Mouse (Mus musculus) mature B cell (primary cell): ENCODE data around the gene Pkp4.
"Not testable (repeated sequence)": the region's sequence is repeated elsewhere in the genome, so short reads cannot be mapped to it uniquely, and the experiment has no call there.

ENCODE experiments used
- in situ Hi-C: fragments of 300-500 bp; cut with MboI; formaldehyde crosslinking; loops from 2 replicates; pipeline ENCODE4 v1.14.3; 2019

Pkp4 gene

GRCm38 (mm10) chr2:59339776-59340539 lies 179.3 kb downstream of the Pkp4 start:
- in situ Hi-C loops, result no loop called here

DNA sequence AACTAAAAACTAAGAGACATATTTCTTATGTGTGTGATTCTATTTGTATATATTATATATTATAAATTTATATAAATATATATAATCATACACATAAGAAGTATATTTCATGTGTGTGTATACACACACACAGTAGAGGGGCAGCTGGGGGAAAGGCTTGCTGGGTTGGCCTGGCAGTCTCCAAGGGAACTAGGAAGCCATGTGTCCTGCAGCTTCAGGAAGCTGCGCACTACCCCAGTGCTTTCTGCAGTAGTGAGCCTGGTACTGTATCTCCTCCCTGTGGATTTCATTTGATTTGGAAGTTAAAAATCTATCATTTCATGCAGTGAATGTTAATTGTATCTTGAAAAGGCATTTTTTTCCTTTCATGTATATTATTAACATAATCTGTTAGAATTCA lies 180.2 kb downstream of the Pkp4 start:
- in situ Hi-C loops, result no loop called here

DNA sequence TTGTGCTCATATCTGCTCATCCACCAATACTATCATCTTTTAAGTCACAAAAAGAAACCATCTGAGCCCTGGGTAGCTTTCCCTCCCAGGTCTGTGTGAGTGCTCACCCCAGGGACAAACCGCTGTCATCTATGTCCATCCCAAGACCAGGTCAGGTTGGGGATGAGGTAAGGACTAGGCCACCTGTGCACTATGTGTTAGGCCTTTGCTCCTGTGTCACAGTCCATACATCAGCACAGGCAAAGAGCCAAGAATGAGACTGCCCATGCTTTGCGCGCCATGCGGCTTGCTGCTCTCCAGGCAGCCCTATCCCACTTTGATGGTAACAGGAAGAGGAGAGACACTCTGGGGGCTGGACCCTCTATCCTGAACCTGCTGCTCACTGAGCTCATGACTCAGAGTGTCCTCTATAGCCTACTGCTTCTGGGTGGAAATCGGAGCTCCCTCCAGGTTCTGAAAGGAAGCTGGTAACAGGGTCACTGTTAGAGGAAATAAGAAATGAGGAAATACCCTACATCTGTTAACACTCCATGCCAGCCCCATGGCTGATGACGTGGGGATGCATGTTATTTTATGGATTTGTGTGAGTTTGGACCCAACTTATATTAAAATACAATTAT lies 182.1 kb downstream of the Pkp4 start:
- in situ Hi-C loops, result no loop called here

DNA sequence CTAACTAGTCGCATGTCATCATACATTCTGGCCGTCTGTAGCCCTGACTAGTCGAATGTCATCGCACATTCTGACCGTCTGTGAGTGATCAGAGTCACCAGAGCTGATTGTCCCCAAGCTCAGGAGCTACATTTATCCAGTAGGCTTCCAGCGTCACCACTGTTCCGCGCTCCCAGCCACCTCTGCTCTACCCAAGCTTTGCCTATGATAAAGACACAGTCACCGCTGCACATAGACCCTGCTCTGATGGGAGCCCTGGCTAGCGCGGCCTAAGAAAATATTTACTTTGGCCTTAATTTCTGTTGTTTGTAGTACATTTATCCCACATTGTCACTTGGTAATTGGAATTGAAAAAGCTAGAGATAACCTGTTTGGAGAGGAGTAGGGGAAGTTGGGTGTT lies 183.2 kb downstream of the Pkp4 start:
- in situ Hi-C loops, result no loop called here

- in situ Hi-C loops, result no loop called here
These were observed 184.0 kb downstream of the Pkp4 start for GRCm38 (mm10) chr2:59344699-59345098.

DNA sequence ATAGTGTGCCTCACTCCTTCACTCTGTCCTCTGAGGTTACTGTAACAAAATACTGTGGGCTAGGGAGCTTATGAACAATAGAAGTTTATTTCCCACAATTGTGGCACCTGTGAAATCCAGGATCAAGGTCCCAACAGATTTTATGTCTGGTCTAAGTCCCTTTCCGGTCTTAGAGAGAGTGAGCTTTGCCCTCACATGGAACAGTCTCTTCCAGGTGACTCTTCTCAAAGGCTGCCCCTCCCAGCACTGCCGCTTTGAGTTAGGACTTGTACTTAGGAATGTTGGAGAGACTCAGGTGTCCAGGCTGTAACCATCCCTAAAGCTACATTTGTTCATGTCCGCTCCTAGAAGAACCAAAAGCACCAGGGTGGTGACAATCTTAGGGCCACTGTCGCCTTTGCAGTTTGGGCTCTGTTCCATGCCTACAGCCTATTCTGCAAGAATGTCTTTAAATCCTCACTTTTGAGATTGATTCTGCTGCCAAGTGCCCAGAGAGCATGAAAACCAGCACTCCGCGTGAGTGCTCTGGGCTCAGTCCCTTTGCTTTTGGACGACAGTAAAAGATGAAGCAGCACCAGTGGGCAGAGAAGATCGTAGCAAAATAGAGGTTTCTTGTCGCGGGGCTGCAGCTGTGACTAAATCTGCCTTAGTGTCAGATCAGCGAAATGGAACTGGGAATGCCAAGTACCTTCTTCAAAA lies 184.6 kb downstream of the Pkp4 start:
- in situ Hi-C loops, result no loop called here

GRCm38 (mm10) chr2:59346443-59346842 lies 185.8 kb downstream of the Pkp4 start:
- in situ Hi-C loops, result no loop called here

- in situ Hi-C loops, result no loop called here
These were observed 187.9 kb downstream of the Pkp4 start for GRCm38 (mm10) chr2:59348585-59348984.

- in situ Hi-C loops, result no loop called here
These were observed 189.4 kb downstream of the Pkp4 start for GRCm38 (mm10) chr2:59350094-59350493.

GRCm38 (mm10) chr2:59351303-59352099 lies 190.9 kb downstream of the Pkp4 start:
- in situ Hi-C loops, result no loop called here

DNA sequence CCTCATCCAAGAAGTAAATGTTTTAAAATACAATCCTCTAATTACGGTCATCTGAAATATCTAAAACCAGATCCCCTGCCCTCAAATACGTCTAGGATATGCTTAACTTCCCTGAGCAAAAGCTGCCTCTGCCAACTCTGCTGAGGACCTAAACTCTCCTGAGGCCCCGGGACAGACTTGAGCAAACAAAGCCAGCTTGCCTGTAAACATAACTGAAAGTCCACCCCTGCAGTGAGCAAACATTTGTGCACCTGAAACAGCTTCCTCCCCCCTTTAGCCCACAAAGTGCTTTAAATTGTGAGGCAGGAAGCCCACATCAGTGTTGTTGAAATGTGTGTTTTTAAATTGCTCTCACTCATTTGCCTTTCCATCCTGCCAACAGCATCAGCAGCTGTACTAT lies 193.2 kb downstream of the Pkp4 start:
- in situ Hi-C loops, result no loop called here

DNA sequence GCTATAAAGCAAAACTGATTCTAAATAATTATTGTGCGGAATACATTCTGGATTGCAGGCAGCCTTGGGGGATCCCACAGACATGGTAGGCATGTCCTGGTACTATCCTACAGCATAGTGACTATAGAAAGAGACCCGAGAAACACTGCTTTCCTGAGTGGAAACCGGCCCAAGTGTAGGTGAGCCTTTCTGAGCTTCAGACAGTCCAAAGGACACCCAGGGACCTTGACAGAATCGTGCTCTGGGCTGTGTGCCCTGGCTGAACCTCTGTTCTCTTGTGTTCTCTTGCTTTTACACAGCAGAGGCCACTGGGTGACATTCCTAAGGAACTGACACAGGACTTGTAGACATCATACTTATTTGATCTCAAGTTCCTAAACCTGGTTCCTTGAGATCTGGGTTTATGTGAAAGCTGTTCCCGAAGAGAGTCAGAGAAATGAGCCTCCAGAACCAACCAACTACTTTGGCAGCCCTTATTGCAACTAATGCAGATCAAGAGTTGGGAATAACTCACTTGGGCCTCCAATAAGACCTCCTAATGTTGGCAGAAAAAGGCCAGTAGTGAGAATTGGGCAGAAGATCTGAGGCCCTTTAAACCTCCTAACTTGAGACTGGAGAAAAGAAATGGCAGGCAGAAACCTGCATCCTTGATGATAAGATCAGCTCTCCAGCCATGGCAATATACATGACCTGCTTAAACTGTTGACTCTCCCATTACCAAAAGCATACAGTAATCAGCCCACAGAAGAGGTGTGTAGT lies 195.1 kb downstream of the Pkp4 start:
- in situ Hi-C loops, result no loop called here

- in situ Hi-C loops, result no loop called here
These were observed 199.2 kb downstream of the Pkp4 start for GRCm38 (mm10) chr2:59359760-59360342.

DNA sequence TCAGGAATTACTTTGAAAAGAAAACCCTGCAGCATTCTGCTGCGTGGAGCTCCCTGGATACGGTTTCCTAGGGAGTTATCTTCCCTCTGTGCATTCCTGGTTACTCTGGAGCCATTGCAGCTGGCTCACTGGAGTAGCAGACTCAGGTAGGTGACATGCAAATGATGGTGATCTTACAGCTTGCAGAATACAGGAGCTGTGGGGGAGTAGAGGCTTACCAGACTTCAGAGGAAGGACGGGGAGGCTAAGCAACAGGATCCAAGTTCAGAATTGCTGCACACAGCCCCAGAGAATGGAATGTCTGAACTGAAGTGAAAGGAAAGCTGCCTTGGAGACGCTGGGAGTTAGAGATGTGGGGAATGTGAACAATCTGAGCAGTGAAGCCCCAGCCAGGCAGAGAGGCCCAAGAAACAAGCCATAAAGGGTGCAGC lies 200.7 kb downstream of the Pkp4 start:
- in situ Hi-C loops, result no loop called here

DNA sequence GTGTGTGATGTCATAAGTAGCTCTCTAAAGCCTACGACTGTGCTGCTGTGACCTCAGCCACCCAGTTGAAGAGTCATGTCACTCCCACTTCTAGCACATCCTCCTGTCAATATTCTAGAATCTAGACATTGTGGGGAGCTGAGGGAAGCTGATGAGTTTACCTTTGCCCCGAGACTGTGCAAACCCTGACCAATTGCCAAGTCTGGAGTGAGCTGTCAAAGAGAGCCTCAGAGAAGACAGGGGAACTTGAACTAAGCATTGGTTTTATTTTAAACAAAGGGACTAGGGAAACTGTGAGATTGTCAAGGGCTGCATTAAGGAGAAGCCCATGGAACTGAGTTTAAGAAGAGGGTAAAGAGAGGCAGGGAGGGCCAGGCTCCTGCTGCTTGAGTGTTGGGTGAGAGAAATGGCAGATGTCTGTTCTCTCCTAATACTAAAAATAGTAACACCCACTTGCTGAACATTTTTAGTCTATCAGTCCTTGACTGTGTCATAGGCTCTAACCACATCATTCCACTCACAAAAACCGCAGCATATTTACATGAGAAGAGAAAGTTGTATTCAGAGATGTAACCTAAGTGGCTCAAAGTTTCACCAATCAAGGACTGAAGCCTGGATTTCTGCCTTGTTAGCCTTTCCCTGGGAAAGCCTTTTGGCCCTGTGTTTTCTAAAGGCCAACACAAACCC lies 203.6 kb downstream of the Pkp4 start:
- in situ Hi-C loops, result no loop called here

GRCm38 (mm10) chr2:59367191-59367590 lies 206.5 kb downstream of the Pkp4 start:
- in situ Hi-C loops, result no loop called here

DNA sequence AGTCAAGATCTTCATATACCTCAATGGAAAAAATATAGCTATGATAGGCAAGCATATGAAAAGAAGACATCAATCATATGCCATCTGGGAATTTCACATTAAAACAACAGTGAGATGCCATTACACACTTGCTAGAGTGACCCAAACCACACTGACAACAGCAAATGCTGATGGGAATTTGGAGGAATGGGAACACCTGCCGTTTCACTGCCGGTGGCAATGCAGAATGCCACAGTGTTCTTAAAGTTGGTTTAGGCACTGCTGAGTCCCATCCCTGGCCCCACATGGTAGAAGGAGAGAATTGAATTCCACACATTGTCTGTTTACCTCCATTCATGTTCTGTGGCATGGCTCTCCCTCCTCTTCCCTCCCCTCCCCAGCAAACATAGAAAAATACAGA lies 212.5 kb downstream of the Pkp4 start:
- in situ Hi-C loops, result no loop called here

GRCm38 (mm10) chr2:59378096-59378495 lies 217.4 kb downstream of the Pkp4 start:
- in situ Hi-C loops, result no loop called here

DNA sequence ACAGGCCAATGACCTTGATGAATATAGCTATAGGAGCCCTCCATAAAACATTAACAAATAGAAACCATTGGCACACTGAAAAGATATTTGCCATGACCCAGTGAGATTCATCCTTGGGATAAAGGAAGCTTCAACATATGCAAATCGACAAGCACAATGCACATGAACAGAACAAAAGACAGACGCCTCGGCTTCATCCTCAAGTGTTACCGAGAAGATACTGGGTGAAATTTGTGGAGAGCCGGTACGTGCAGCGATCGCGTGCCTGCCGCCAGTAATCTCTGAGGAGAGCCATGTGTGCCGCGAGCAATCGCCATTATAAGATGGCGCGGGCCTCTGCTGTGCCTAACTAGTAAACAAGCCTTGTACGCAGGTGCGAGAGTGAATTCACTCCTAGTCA lies 218.2 kb downstream of the Pkp4 start:
- in situ Hi-C loops, result not testable (repeated sequence)

- in situ Hi-C loops, result no loop called here
These were observed 222.6 kb downstream of the Pkp4 start for GRCm38 (mm10) chr2:59383231-59383630.
